Mouse (Mus musculus) heart, embryonic 16.5 days (tissue): ENCODE measurements at regions not wholly inside any gene's neighbourhood (a gene's known extent, or its start where the extent isn't known, plus 50 kb on each side); places are given as distances from the start of the nearest gene placed in this dataset.

Source experiments
- ATAC-seq: fragments of 200-750 bp; cut with Nextera tagmentation; replicated peaks from 2 replicates; pipeline ENCODE4 v1.8.0; 2017; ENCODE audit warnings: moderate number of reproducible peaks; ENCODE audit not compliant: insufficient read depth, low FRiP score; ENCODE audit errors: extremely low read depth
- H3K27ac ChIP-seq: fragments of 300-500 bp; sonication (generic); 2 replicates; pipeline ENCODE4 v1.5.1; 2014; ENCODE audit warnings: mild to moderate bottlenecking, low read length, control low read depth, moderate library complexity
- H3K27me3 ChIP-seq: fragments of 300-500 bp; sonication (generic); 2 replicates; pipeline ENCODE4 v1.6.1; 2014; ENCODE audit warnings: low read length, mixed read lengths; ENCODE audit not compliant: control insufficient read depth, insufficient read depth
- H3K36me3 ChIP-seq: fragments of 300-500 bp; sonication (generic); 2 replicates; pipeline ENCODE4 v1.6.1; 2014; ENCODE audit not compliant: control insufficient read depth, insufficient read depth
- H3K4me1 ChIP-seq: fragments of 300-500 bp; sonication (generic); 2 replicates; pipeline ENCODE4 v1.6.1; 2014; ENCODE audit warnings: low read length, mixed read lengths; ENCODE audit not compliant: control insufficient read depth, insufficient read depth
- H3K4me2 ChIP-seq: fragments of 300-500 bp; sonication (generic); 2 replicates; pipeline ENCODE4 v1.6.1; 2014; ENCODE audit warnings: low read depth, mild to moderate bottlenecking, control low read depth, low read length
- H3K4me3 ChIP-seq: fragments of 300-500 bp; sonication (generic); 2 replicates; pipeline ENCODE4 v1.5.1; 2014; ENCODE audit warnings: mild to moderate bottlenecking, control low read depth, low read length
- H3K9ac ChIP-seq: fragments of 300-500 bp; sonication (generic); 2 replicates; pipeline ENCODE4 v1.6.1; 2014; ENCODE audit warnings: low read length, control low read depth
- H3K9me3 ChIP-seq: fragments of 300-500 bp; sonication (generic); replicated peaks from 2 replicates; pipeline ENCODE4 v1.6.1; 2016; ENCODE audit warnings: low read length; ENCODE audit not compliant: control insufficient read depth
- WGBS: fragments of 180-500 bp; shearing (Covaris S2); extraction: QIAGEN DNeasy Blood & Tissue Kit; methylation state at CpG from one replicate; pipeline ENCODE4 v1.1.7; 2014; 5-methylcytosine and 5-hydroxymethylcytosine counted together

- Histone ChIP-seq H3K27ac (no peak overlapping the region), H3K27me3 (peaks cover 10% of the 10 kb centered on the region; the same call in 1 of the 2 replicates), H3K4me2 (no peak overlapping the region), H3K9me3 (no peaks in the 10 kb centered on the region), H3K9ac (no peak overlapping the region), H3K4me1 (peaks cover 10% of the 10 kb centered on the region; the same call in 1 of the 2 replicates), H3K4me3 (no peak overlapping the region), H3K36me3 (no peaks in the 10 kb centered on the region)
- WGBS = 89% methylated on average over 7 of the region's 7 CpGs
- ATAC-seq = no peak
These were observed 113.0 kb upstream of the Smim15 start for GRCm38 (mm10) chr13:107931216-107931615.

GRCm38 (mm10) chr13:107927499-107928215 lies 116.6 kb upstream of the Smim15 start:
- H3K27me3 ChIP-seq = peaks cover 13% of the 10 kb centered on the region
- 71% methylated on average over 10 of the region's 10 CpGs for WGBS
- H3K4me3 ChIP-seq = no peak overlapping the region
- no peak overlapping the region for H3K27ac ChIP-seq
- ATAC-seq = no peak
- peaks cover 7% of the 10 kb centered on the region for H3K4me1 ChIP-seq
- no peaks in the 10 kb centered on the region for H3K36me3 ChIP-seq
- no peaks in the 10 kb centered on the region for H3K9me3 ChIP-seq
- no peak overlapping the region for H3K4me2 ChIP-seq
- no peak overlapping the region for H3K9ac ChIP-seq

DNA sequence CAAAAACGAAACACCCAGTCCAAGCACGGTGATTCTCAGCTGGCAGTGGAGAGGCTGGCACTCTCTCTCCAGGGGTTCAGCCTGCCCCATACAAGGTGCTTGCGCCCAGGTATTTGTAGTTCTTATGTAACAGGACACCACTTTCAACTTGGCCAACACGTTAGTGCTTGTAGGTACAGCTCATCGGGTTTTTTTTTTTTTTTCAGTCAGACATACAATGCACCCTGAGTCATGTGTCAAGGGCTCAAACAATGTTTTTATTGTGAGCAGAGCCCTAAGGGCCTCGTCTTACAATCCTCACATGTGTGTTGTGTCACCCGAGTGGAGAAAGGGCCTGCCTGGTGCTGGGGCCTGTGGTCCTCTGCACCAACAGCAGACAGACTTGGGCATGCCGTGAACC lies 118.8 kb upstream of the Smim15 start:
- Histone ChIP-seq H3K4me3 (no peak overlapping the region), H3K27ac (no peak overlapping the region), H3K4me2 (no peak overlapping the region), H3K9me3 (no peaks in the 10 kb centered on the region), H3K36me3 (no peaks in the 10 kb centered on the region), H3K9ac (no peak overlapping the region), H3K4me1 (peaks cover 7% of the 10 kb centered on the region), H3K27me3 (peaks cover 20% of the 10 kb centered on the region)
- WGBS = 75% methylated on average over 8 of the region's 8 CpGs
- no peak for ATAC-seq

- Histone ChIP-seq H3K4me2 (peak overlapping the region; percentile 40), H3K27ac (no peak overlapping the region), H3K4me3 (no peak overlapping the region), H3K27me3 (peaks cover 33% of the 10 kb centered on the region), H3K4me1 (peaks cover 7% of the 10 kb centered on the region), H3K9me3 (0 out of 2 replicates have a peak, but pooled peaks cover 3% of the 10 kb centered on the region), H3K9ac (no peak overlapping the region), H3K36me3 (no peaks in the 10 kb centered on the region)
- 43% methylated on average over 19 of the region's 19 CpGs for WGBS
- ATAC-seq = no peak; the same call in 1 of the 2 replicates
These were observed 120.8 kb upstream of the Smim15 start for GRCm38 (mm10) chr13:107923129-107924114.

- Histone ChIP-seq H3K27me3 (peaks cover 25% of the 10 kb centered on the region), H3K27ac (no peak overlapping the region), H3K4me2 (no peak overlapping the region), H3K4me3 (no peak overlapping the region), H3K36me3 (no peaks in the 10 kb centered on the region), H3K4me1 (peaks cover 7% of the 10 kb centered on the region), H3K9ac (no peak overlapping the region), H3K9me3 (0 out of 2 replicates have a peak, but pooled peaks cover 3% of the 10 kb centered on the region)
- 87% methylated on average over 3 of the region's 3 CpGs for WGBS
- ATAC-seq = no peak
These were observed 124.8 kb upstream of the Smim15 start for GRCm38 (mm10) chr13:107919403-107919802.

- Histone ChIP-seq H3K27ac (no peak overlapping the region), H3K4me2 (no peak overlapping the region), H3K4me1 (peaks cover 3% of the 10 kb centered on the region), H3K36me3 (no peaks in the 10 kb centered on the region), H3K9ac (no peak overlapping the region), H3K27me3 (peaks cover 28% of the 10 kb centered on the region), H3K4me3 (no peak overlapping the region), H3K9me3 (0 out of 2 replicates have a peak, but pooled peaks cover 3% of the 10 kb centered on the region)
- 84% methylated on average over 7 of the region's 7 CpGs for WGBS
- ATAC-seq = no peak
These were observed 125.8 kb upstream of the Smim15 start for GRCm38 (mm10) chr13:107918478-107918877.

DNA sequence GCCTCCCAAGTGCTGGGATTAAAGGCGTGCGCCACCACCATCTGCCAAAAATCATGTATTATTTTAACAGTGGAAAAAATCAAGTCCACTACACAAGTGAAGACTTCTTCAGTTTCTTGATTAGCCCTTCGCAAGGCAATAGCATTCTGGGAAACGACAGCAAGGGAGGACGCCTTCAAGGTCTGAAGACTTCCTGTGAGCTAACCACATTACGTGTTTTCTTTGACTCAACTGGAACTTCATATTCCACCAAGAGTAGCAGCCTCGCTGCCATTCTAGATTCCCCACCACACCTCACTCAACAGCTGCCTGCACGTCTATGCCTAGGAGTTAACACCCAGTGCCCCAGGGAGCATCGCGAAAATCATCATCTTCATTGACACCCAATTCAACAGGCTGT lies 126.2 kb upstream of the Smim15 start:
- H3K4me3 ChIP-seq = no peak overlapping the region
- no peak overlapping the region for H3K4me2 ChIP-seq
- no peak for ATAC-seq
- H3K4me1 ChIP-seq = no peaks in the 10 kb centered on the region; the same call in 1 of the 2 replicates
- 86% methylated on average over 10 of the region's 10 CpGs for WGBS
- H3K27me3 ChIP-seq = peaks cover 30% of the 10 kb centered on the region
- no peak overlapping the region for H3K27ac ChIP-seq
- 0 out of 2 replicates have a peak, but pooled peaks cover 3% of the 10 kb centered on the region for H3K9me3 ChIP-seq
- H3K36me3 ChIP-seq = no peaks in the 10 kb centered on the region
- no peak overlapping the region for H3K9ac ChIP-seq

GRCm38 (mm10) chr13:107917564-107917963 lies 126.7 kb upstream of the Smim15 start:
- no peaks in the 10 kb centered on the region for H3K36me3 ChIP-seq
- H3K27ac ChIP-seq = no peak overlapping the region
- ATAC-seq = no peak
- no peaks in the 10 kb centered on the region for H3K4me1 ChIP-seq
- H3K4me2 ChIP-seq = no peak overlapping the region
- H3K4me3 ChIP-seq = no peak overlapping the region
- peaks cover 27% of the 10 kb centered on the region for H3K27me3 ChIP-seq
- H3K9me3 ChIP-seq = 0 out of 2 replicates have a peak, but pooled peaks cover 3% of the 10 kb centered on the region
- no peak overlapping the region for H3K9ac ChIP-seq
- WGBS = 88% methylated on average over 3 of the region's 3 CpGs

DNA sequence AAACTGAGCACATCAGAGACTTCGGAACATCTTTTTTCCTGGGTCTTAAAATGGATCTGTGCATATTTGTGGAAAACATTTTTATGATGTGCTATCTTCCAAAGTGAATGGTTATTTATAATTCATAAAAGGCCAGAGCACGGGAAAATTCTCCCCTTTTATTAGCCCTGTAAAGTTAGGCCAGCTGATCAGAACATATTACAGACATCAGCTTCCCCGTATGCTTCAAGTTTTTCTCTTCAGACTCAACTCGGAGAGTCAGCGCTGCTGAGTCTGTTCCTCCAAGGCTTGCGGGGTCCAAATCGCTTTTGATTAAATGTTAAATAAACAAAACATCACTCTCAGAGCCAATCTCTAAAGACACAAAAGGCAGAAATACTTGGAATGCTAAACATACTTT lies 134.1 kb upstream of the Smim15 start:
- Histone ChIP-seq H3K27me3 (peaks cover 38% of the 10 kb centered on the region), H3K4me2 (no peak overlapping the region), H3K4me1 (no peaks in the 10 kb centered on the region), H3K9ac (no peak overlapping the region), H3K4me3 (no peak overlapping the region), H3K9me3 (no peaks in the 10 kb centered on the region), H3K36me3 (no peaks in the 10 kb centered on the region), H3K27ac (no peak overlapping the region)
- ATAC-seq = no peak
- 61% methylated on average over 7 of the region's 7 CpGs for WGBS
